Mouse (Mus musculus): Measurements from ENCODE around the gene Pkd2l1.

DNA sequence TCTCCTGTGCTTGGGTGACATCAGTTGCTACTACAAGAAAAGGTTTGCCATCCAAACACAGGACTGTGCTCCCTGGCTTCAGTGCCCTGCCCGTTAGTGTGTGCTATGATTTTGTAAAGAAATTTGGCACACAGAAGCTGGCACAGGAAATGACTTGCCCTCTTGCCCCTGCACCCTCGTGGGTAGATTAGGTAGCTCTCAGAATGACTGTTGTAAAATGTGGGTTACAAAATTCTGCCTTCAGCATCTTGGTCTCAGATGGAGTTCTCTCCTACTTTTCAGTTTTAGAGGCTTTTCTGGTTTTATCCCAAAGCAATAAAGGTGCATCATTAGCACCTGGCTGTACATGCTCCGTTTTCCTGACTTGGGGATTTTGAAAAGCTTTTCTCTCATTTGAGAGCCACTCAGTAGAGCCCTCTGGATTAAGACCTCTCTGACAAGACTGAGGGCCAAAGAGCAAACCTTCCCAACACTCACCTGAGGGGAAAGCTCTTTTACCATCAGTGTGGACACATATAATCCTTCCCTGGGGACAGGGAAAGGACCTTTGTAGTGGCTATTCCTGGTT, 25.8 kb upstream of the Pkd2l1 start:
- TF ChIP-seq POLR2A (IDR thresholded peaks at IDR 0.05; ENCODE audit: borderline replicate concordance, low read depth, low read length), result no peak
- no peak for TF ChIP-seq CTCF (IDR thresholded peaks at IDR 0.05; ENCODE audit: low read depth, low read length)

Measured in bone marrow macrophage, adult 2 months (primary cell).